Mouse (Mus musculus) CH12.LX (cell line): Measurements from ENCODE around the gene Olfr630.
A peak's percentile ranks its signal among the peaks of the same experiment; 100 is the strongest.

Experiments
- CTCF ChIP-seq, 2 experiments: IDR thresholded peaks in 1 of 2; conservative IDR thresholded peaks in 1 of 2; 2 replicates each; pipeline ENCODE4 v1.5.1; 2011 to 2012; ENCODE audit warnings: low read depth in 2 of 2, low read length in 2 of 2, improper control_type of control experiment in 1 of 2, inconsistent platforms in 1 of 2, mild to moderate bottlenecking in 1 of 2, moderate library complexity in 1 of 2
- ETS1 ChIP-seq: conservative IDR thresholded peaks from 2 replicates; pipeline ENCODE4 v1.6.1; 2012; ENCODE audit warnings: low read depth, mild to moderate bottlenecking, inconsistent platforms, low read length, improper control_type of control experiment, moderate library complexity
- GABPA ChIP-seq: IDR thresholded peaks from 2 replicates; pipeline ENCODE4 v1.6.1; 2012; ENCODE audit warnings: low read depth, low read length, improper control_type of control experiment, inconsistent platforms; ENCODE audit not compliant: insufficient replicate concordance

DNA sequence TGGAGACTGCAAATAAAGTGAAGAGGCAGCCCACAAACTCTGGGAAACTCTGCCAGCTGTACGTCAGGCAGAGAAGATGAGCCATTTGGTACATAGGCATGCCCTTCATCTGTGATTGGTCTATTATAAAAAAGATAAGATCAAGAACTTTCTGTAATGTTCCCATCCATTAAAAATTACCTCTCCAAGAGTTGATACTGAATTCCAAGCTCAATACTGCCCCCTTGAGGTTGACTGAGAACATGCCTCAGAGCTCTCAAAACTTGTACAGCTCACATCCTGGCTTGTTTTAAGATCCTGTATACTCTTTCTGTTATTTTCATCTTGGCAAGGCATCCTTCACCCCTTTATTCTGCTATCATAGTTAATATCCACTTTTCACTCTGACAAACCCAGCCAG, 49.7 kb upstream of the Olfr630 start:
- TF ChIP-seq GABPA (no peak), ETS1 (no peak), CTCF (conservative IDR thresholded peaks at IDR 0.05 in 1 of 2, IDR thresholded peaks at IDR 0.05 in 1 of 2; ENCODE audit: low read depth in 2 of 2, low read length in 2 of 2) (peak; percentile 67 to 77)
